Mouse (Mus musculus): ENCODE results near the gene Olfr418.
"Not testable (repeated sequence)": the region's sequence is repeated elsewhere in the genome, so short reads cannot be mapped to it uniquely, and the experiment has no call there.

DNA sequence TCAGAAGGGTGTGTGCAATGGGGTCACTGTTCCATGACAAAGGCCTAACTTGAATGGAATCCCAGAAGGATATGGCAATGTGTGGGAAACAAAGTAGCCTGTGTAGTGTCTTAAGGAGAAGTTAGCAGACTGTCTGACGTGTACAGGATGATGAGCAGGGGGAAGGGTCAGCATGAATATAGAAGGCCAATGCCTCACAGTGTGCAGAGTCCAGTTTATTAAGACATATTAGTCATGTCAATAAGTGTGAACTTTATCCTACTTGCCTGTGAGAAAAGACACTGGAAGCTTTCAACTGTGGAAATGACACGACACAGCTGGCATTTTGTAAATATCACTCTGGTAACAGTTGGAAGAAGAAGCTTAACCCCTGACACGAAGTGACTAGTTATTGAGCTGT lies 37.0 kb downstream of the Olfr418 start:
- not testable (repeated sequence) for TF ChIP-seq CTCF, EP300 (IDR thresholded peaks at IDR 0.05)
